Mouse (Mus musculus): ENCODE measurements around the gene Rsf1. TPM values are rescaled to one million over a fixed set of nuclear protein-coding genes. Genes with fewer than 3 reads are reported as not detected.

The Rsf1 gene
- total and polyA plus RNA-seq, 3 experiments: 5.9 to 21.8 (median 11.9) TPM

- peaks cover 8 to 37% of the 10 kb centered on the region in 2 experiments; a peak in 3 of 4 replicates for H3K4me1 ChIP-seq (ENCODE audit: control insufficient read depth in 1 of 2, insufficient read depth in 2 of 2)
These were observed 128.1 kb downstream of the Rsf1 start for GRCm38 (mm10) chr7:97707809-97708208.

GRCm38 (mm10) chr7:97709204-97709603 is 129.5 kb downstream of the Rsf1 start:
- dilution Hi-C loops (cut with MboI; ENCODE audit: extremely low pct_ligation_motif_present, extremely low pct_unique_long_range_greater_than_20kb, low sequenced_read_pairs) (no loop called here), in situ Hi-C loops (cut with MboI; ENCODE audit: low pct_ligation_motif_present, low pct_unique_long_range_greater_than_20kb, low sequenced_read_pairs) (no loop called here)
- no peaks in the 10 kb centered on the region for H3K9me3 ChIP-seq (replicated peaks; ENCODE audit: low read length)
- H3K36me3 ChIP-seq (replicated peaks in 1 of 2; ENCODE audit: control insufficient read depth in 1 of 2, insufficient read depth in 1 of 2, low read length in 1 of 2): peaks cover 39 to 84% of the 10 kb centered on the region in 2 experiments
- H3K27ac ChIP-seq (ENCODE audit: insufficient read depth, low read depth): no peak overlapping the region
- H3K4me2 ChIP-seq (ENCODE audit: insufficient read depth, low read depth, poor library complexity, severe bottlenecking): no peak overlapping the region
- H3K4me1 ChIP-seq (ENCODE audit: control insufficient read depth in 1 of 2, insufficient read depth in 2 of 2): peaks cover 2 to 26% of the 10 kb centered on the region in 2 experiments; a peak in 2 of 4 replicates
- no peak overlapping the region for H3K4me3 ChIP-seq (replicated peaks in 1 of 3; ENCODE audit: low read depth in 2 of 3, low read length in 2 of 3, poor library complexity in 1 of 3)
- H3K79me2 ChIP-seq (replicated peaks; ENCODE audit: control insufficient read depth, extremely low read depth, insufficient read depth, poor library complexity, severe bottlenecking): peaks cover 40% of the 10 kb centered on the region
- H3K27me3 ChIP-seq (replicated peaks): no peaks in the 10 kb centered on the region
- no peak overlapping the region for H3K9ac ChIP-seq (ENCODE audit: insufficient read depth, low read depth)
- no peak for DNase-seq (ENCODE audit: extremely low read depth)
- TF ChIP-seq POLR2A (IDR thresholded peaks at IDR 0.05; ENCODE audit: low read depth, low read length) (no peak), BHLHE40 (IDR thresholded peaks at IDR 0.05; ENCODE audit: low read depth, low read length) (no peak), JUN (IDR thresholded peaks at IDR 0.05; ENCODE audit: insufficient read depth, low read depth, low read length) (no peak), HCFC1 (IDR thresholded peaks at IDR 0.05; ENCODE audit: low read depth, low read length) (no peak), SMC3 (IDR thresholded peaks at IDR 0.05; ENCODE audit: low read depth, low read length) (no peak), E2F4 (IDR thresholded peaks at IDR 0.05; ENCODE audit: insufficient replicate concordance, low read depth, low read length) (no peak), NELFE (IDR thresholded peaks at IDR 0.05; ENCODE audit: low read depth, low read length) (no peak), MYC (IDR thresholded peaks at IDR 0.05; ENCODE audit: low read depth, low read length) (no peak)

More at GRCm38 (mm10) chr7:97707809-97708208, 128.1 kb downstream of the Rsf1 start:
- H3K27ac ChIP-seq (ENCODE audit: insufficient read depth, low read depth): no peak overlapping the region
- H3K9me3 ChIP-seq (replicated peaks; ENCODE audit: low read length): no peaks in the 10 kb centered on the region
- peaks cover 54% of the 10 kb centered on the region for H3K79me2 ChIP-seq (replicated peaks; ENCODE audit: control insufficient read depth, extremely low read depth, insufficient read depth, poor library complexity, severe bottlenecking)
- no peak overlapping the region for H3K4me3 ChIP-seq (replicated peaks in 1 of 3; ENCODE audit: low read depth in 2 of 3, low read length in 2 of 3, poor library complexity in 1 of 3)
- in situ Hi-C loops (cut with MboI; ENCODE audit: low pct_ligation_motif_present, low pct_unique_long_range_greater_than_20kb, low sequenced_read_pairs): no loop called here
- dilution Hi-C loops (cut with MboI; ENCODE audit: extremely low pct_ligation_motif_present, extremely low pct_unique_long_range_greater_than_20kb, low sequenced_read_pairs): no loop called here
- no peak for TF ChIP-seq RCOR1 (conservative IDR thresholded peaks at IDR 0.05; ENCODE audit: low read depth, low read length)
- TF ChIP-seq E2F4 (IDR thresholded peaks at IDR 0.05; ENCODE audit: insufficient replicate concordance, low read depth, low read length): no peak
- TF ChIP-seq MAFK (IDR thresholded peaks at IDR 0.05; ENCODE audit: insufficient replicate concordance, low read length): no peak
- TF ChIP-seq PAX5 (IDR thresholded peaks at IDR 0.05; ENCODE audit: low read length): no peak
- no peak for TF ChIP-seq TBP (conservative IDR thresholded peaks at IDR 0.05; ENCODE audit: low read depth, low read length)
- TF ChIP-seq ETS1 (conservative IDR thresholded peaks at IDR 0.05; ENCODE audit: low read depth, low read length): no peak
- H3K36me3 ChIP-seq (replicated peaks in 1 of 2; ENCODE audit: control insufficient read depth in 1 of 2, insufficient read depth in 1 of 2, low read length in 1 of 2): peaks cover 29 to 82% of the 10 kb centered on the region in 2 experiments
- H3K4me2 ChIP-seq (ENCODE audit: insufficient read depth, low read depth, poor library complexity, severe bottlenecking): no peak overlapping the region
- H3K27me3 ChIP-seq (replicated peaks): no peaks in the 10 kb centered on the region
- DNase-seq (ENCODE audit: extremely low read depth): no peak
- no peak overlapping the region for H3K9ac ChIP-seq (ENCODE audit: insufficient read depth, low read depth)

- Histone ChIP-seq H3K9me3 (replicated peaks; ENCODE audit: low read length) (no peaks in the 10 kb centered on the region), H3K4me2 (ENCODE audit: insufficient read depth, low read depth, poor library complexity, severe bottlenecking) (no peak overlapping the region), H3K4me3 (replicated peaks in 1 of 3; ENCODE audit: low read depth in 2 of 3, low read length in 2 of 3, poor library complexity in 1 of 3) (no peak overlapping the region), H3K9ac (ENCODE audit: insufficient read depth, low read depth) (no peak overlapping the region), H3K4me1 (ENCODE audit: control insufficient read depth in 1 of 2, insufficient read depth in 2 of 2) (no peaks in the 10 kb centered on the region), H3K36me3 (replicated peaks in 1 of 2; ENCODE audit: control insufficient read depth in 1 of 2, insufficient read depth in 1 of 2, low read length in 1 of 2) (peaks cover 62 to 90% of the 10 kb centered on the region in 2 experiments), H3K27me3 (replicated peaks) (no peaks in the 10 kb centered on the region), H3K79me2 (replicated peaks; ENCODE audit: control insufficient read depth, extremely low read depth, insufficient read depth, poor library complexity, severe bottlenecking) (peaks cover 3% of the 10 kb centered on the region; the same call in 1 of the 2 replicates), H3K27ac (ENCODE audit: insufficient read depth, low read depth) (no peak overlapping the region)
- in situ Hi-C loops (cut with MboI; ENCODE audit: low pct_ligation_motif_present, low pct_unique_long_range_greater_than_20kb, low sequenced_read_pairs): no loop called here
- no peak for TF ChIP-seq ZC3H11A (IDR thresholded peaks at IDR 0.05; ENCODE audit: low read depth, low read length)
- TF ChIP-seq ZKSCAN1 (IDR thresholded peaks at IDR 0.05; ENCODE audit: borderline replicate concordance, low read depth, low read length): no peak
- TF ChIP-seq EP300 (IDR thresholded peaks at IDR 0.05; ENCODE audit: low read length): no peak
- TF ChIP-seq NELFE (IDR thresholded peaks at IDR 0.05; ENCODE audit: low read depth, low read length): no peak
- TF ChIP-seq JUND (conservative IDR thresholded peaks at IDR 0.05; ENCODE audit: low read depth, low read length): no peak
- no peak for TF ChIP-seq IRF4 (IDR thresholded peaks at IDR 0.05; ENCODE audit: low read depth, low read length)
- TF ChIP-seq CHD2 (IDR thresholded peaks at IDR 0.05; ENCODE audit: low read length): no peak
- no peak for TF ChIP-seq ZNF384 (IDR thresholded peaks at IDR 0.05; ENCODE audit: low read depth, low read length)
- no peak for TF ChIP-seq KAT2A (IDR thresholded peaks at IDR 0.05; ENCODE audit: insufficient replicate concordance, low read length)
- no peak for TF ChIP-seq RAD21 (IDR thresholded peaks at IDR 0.05; ENCODE audit: low read depth, low read length)
- TF ChIP-seq SIN3A (IDR thresholded peaks at IDR 0.05; ENCODE audit: low read length): no peak
- no peak for TF ChIP-seq MAX (IDR thresholded peaks at IDR 0.05; ENCODE audit: low read length)
- TF ChIP-seq TBP (conservative IDR thresholded peaks at IDR 0.05; ENCODE audit: low read depth, low read length): no peak
- no peak for DNase-seq (ENCODE audit: extremely low read depth)
- dilution Hi-C loops (cut with MboI; ENCODE audit: extremely low pct_ligation_motif_present, extremely low pct_unique_long_range_greater_than_20kb, low sequenced_read_pairs): no loop called here
These were observed 135.0 kb downstream of the Rsf1 start for GRCm38 (mm10) chr7:97714651-97715050.
